Mouse (Mus musculus) activated CD4-positive, CD25-positive, alpha-beta regulatory T cell, adult 4 months (primary cell): ENCODE data around the gene Klrb1f. TPM values are rescaled to one million over a fixed set of nuclear protein-coding genes. Genes with fewer than 3 reads are reported as not detected.

Experiments used
- polyA plus RNA-seq, 2 experiments: library from polyadenylated mRNA; unstranded; fragments of 100-300 nt; shearing (Covaris generic); gene quantifications; one replicate each; pipeline ENCODE4 v1.2.1; 2017

The Klrb1f gene
- polyA plus RNA-seq, 2 experiments from 2014 or later: 4.8 to 5.5 TPM

Other genes starting within 250 kb of the Klrb1f start
- not detected for gene Gm44511, start 219.6 kb upstream of the Klrb1f start, polyA plus RNA-seq
- not detected for gene Klrb1b, start 219.6 kb upstream of the Klrb1f start, polyA plus RNA-seq
- gene Clec2i, start 158.3 kb upstream of the Klrb1f start, polyA plus RNA-seq: 10 to 100 TPM; 55.9 to 76.5 TPM
- 1 to 10 TPM; 4.2 to 6.0 TPM for gene BC035044, start 154.8 kb upstream of the Klrb1f start, polyA plus RNA-seq
- gene Clec2g, start 111.5 kb upstream of the Klrb1f start, polyA plus RNA-seq: 1 to 10 TPM in 1 of 2 experiments, not detected in 1; 3.7 TPM
- not detected for gene Clec2e, start 55.0 kb downstream of the Klrb1f start, polyA plus RNA-seq
- 10 to 100 TPM; 22.9 to 25.2 TPM for gene Clec2d, start 134.7 kb downstream of the Klrb1f start, polyA plus RNA-seq
- 100 to 1,000 TPM; 233 to 245 TPM for gene Cd69, start 229.5 kb downstream of the Klrb1f start, polyA plus RNA-seq